Mouse (Mus musculus): ENCODE results near the gene Bag3.

The Bag3 gene

GRCm38 (mm10) chr7:128537676-128538075, 14.3 kb downstream of the Bag3 start:
- no peak for DNase-seq (ENCODE audit: low spot score)

- no peak for DNase-seq (ENCODE audit: low spot score)
These were observed 14.8 kb downstream of the Bag3 start for GRCm38 (mm10) chr7:128538196-128538595.

DNA sequence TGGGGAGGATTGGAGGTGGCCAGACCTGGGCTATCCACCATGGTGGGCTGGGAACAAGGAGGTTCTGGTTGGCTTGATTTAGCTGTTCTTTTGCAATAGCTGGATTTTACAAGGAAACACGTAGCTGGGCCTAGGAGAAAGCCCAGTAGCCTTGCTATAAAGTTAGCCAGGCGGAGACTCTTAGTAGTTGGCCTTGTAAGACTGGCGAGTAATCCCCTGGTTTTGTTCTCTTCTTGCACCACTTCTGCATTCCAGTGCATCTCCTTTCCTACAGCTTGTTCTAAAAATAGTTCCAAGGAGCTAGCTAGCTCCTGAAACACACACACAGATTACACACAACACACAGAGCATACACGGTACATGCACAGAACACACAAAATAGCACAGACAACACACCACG, 15.4 kb downstream of the Bag3 start:
- no peak for DNase-seq (ENCODE audit: low spot score)

DNA sequence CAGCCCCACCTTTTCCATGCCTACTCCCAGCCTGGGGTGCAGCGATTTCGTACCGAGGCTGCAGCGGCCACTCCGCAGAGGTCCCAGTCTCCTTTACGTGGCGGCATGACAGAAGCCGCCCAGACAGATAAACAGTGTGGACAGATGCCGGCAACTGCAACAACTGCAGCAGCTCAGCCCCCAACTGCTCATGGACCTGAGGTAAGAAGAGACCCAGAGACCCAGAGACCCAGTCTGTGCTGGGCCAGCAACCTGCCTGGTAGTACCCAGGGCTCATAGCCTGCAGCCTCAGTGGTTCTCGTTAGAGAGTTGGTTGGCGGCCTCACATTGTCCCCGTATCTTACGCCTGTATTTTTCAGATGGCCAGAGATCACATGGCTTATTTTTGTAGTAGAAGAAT, 16.7 kb downstream of the Bag3 start:
- DNase-seq (ENCODE audit: low spot score), result no peak

DNA sequence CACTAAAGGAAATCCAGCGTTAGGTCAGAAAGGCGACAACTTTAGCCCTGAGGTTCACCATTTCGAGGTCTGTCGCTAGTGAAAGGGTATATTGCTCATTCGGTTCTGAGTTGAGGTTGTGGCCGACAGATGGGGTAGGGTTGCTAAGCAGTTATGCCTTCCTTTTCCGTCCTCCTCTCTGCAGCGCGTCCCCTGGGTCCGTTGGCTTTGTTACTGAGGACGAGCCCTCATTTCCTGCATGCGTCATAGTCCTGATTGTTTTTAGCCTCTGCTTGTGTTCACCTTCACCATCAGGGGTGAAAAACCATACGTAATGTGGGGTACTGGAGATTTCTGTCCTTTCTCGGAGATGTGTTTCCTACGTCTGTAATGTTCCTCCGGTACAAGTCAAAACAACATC, 17.3 kb downstream of the Bag3 start:
- DNase-seq (ENCODE audit: low spot score), result no peak

DNA sequence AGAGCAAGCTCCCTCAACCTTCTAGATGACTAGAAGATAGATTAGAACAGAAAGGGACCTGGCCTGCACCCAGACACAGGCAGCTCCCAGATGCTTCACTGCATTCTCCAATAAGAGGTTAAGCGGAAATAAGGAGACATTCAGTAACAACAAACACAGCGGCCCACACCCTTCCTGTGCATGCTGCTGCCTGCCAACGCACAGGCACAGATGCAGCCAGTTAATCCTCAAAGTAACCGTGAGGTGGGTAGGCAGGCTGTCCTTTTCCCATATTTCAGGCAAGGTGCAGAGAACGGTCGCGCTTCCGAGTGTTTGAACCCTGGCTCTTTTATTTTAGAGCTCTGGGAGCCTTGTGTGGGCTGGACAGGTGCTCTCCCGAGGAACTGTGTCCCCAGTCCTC, 17.8 kb downstream of the Bag3 start:
- no peak for DNase-seq (ENCODE audit: low spot score)

DNA sequence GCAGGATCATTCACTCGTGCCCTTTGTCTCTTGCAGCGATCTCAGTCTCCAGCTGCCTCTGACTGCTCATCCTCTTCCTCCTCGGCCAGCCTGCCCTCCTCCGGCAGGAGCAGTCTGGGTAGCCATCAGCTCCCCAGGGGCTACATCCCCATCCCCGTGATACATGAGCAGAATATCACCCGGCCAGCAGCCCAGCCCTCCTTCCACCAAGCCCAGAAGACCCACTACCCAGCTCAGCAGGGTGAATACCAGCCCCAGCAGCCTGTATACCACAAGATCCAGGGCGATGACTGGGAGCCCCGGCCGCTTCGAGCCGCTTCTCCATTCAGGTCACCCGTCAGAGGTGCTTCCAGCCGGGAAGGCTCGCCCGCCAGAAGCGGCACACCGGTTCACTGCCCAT, 18.4 kb downstream of the Bag3 start:
- DNase-seq (ENCODE audit: low spot score), result no peak

GRCm38 (mm10) chr7:128542488-128542887, 19.1 kb downstream of the Bag3 start:
- DNase-seq (ENCODE audit: low spot score), result no peak

- DNase-seq (ENCODE audit: low spot score), result no peak
These were observed 19.9 kb downstream of the Bag3 start for GRCm38 (mm10) chr7:128543148-128543855.

GRCm38 (mm10) chr7:128543961-128544360, 20.5 kb downstream of the Bag3 start:
- no peak for DNase-seq (ENCODE audit: low spot score)

DNA sequence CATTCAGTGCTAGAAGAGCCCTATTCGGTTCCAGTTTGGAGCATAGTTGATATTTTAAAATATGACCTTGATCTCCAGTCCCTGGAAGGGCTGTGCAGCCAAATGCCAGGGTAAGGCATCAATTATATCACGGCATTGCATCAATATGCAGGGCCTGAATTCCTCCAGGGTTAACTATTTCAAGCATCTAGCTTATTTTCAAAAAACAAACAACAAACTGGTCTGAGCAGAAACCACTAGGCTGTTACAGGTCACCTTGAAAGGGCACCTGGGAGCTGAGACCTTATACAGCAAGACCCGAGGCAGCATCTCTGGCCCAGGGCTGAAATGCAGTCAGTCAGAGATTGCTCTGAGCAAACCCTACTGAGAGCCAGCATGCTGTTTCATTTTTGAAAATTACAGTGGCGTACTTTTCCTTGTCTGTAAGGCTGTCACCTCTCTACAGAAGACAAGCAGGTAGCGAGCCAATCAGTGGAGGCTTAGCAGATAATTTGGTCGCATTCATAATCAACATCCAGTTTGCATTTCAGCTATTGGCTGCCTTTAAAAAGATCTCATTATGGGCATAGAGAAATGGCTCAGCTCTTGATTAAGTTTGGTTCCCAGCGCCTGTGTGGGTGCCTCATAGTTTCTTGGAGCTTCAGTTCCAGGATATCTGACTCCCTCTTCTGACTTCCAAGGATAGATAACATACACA, 21.3 kb downstream of the Bag3 start:
- no peak for DNase-seq (ENCODE audit: low spot score)

- no peak for DNase-seq (ENCODE audit: low spot score)
These were observed 22.6 kb downstream of the Bag3 start for GRCm38 (mm10) chr7:128546031-128546430.

- no peak for DNase-seq (ENCODE audit: low spot score)
These were observed 25.7 kb downstream of the Bag3 start for GRCm38 (mm10) chr7:128549137-128549536.

GRCm38 (mm10) chr7:128550328-128551086, 27.1 kb downstream of the Bag3 start:
- no peak for DNase-seq (ENCODE audit: low spot score)

DNA sequence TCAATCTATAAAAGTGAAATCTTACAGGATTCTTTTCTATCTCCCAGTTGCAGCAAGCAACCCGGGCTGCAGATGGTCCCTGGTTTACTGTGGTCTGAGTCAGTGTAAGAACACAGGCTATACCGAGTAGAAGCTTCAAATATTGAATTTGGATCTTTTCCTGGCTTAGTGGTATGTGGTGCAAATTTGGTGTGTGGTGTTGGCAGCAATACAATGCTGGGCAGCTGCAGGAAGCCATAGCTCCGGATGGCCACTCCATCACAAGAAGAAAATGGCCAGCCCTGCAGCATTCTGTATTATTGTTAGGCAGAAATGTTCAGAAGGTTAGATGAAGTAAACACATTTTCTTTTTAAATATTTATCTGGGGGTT, 27.7 kb downstream of the Bag3 start:
- DNase-seq (ENCODE audit: low spot score), result no peak

DNA sequence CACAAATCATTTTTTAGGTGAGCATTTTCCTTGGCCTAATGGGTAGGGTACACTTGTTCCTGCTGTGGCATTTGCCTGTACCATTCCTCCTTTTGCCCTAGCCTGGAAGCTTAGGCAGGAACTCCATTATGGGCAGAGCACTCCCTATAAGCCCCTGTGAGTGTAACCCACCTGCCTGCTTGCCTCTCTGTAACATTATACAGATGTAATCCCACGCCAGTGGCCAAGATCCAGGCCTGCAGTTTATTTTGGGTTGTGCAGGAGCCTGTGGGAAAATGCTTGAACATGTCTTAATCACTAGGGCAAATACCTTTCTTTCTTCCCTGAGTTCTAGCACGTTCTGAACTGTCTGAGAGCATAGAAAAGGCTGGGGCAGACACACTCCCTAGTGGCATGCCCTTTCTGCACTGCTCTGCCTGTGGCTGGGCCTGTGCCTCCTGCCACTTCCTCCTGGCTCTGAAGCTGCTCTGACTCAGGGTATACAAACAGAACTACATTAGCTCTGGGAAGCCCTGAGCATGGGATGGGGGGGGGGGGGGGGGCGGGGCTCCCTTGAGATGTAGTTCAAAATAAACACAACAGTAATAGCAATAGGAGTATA, 29.8 kb downstream of the Bag3 start:
- no peak for DNase-seq (ENCODE audit: low spot score)

GRCm38 (mm10) chr7:128554502-128554901, 31.1 kb downstream of the Bag3 start:
- no peak for DNase-seq (ENCODE audit: low spot score)

GRCm38 (mm10) chr7:128555141-128555750, 31.8 kb downstream of the Bag3 start:
- no peak for DNase-seq (ENCODE audit: low spot score)

- no peak for DNase-seq (ENCODE audit: low spot score)
These were observed 33.6 kb downstream of the Bag3 start for GRCm38 (mm10) chr7:128556923-128557430.

DNA sequence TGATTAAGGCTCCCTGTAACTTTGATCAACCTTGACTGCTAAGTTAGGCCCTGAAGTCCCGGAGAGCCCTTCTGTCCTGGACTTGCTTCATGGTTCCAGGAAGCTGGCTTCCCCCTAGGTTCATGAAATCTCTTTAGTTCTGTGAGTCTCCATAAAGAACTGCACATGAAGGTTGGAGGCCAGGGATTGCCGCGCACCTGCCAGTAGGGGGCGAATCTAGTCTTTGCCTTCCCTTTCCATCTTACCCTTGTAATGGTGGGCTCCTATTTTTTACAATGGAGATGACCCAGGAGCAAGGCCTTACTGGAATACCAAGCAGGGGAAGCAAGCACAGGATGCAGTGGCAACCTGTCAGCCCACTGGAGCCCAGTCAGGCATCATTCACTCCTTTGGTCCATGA, 40.0 kb downstream of the Bag3 start:
- DNase-seq (ENCODE audit: low spot score), result no peak

DNA sequence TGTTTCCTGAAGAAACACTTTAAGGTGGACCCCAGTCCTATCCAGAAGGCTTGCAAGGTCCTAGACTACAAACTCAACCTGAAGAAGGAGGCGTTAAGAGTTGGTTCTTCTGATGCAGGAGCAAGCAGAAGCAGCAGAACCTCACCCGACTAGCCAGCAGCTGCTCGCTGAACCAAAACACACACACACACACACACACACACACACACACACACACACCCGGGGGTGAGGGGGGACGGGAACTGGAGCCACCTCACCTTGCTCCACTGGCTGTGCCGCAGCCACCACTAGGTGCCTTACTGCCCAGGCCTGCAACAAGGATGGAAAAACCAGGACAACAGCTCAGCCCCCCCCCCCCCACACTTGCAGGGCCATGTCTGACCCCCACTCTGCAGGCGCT, 42.9 kb downstream of the Bag3 start:
- DNase-seq (ENCODE audit: low spot score), result no peak

Data from testis, postnatal 10 days (tissue).